In the genomic region with DNA sequence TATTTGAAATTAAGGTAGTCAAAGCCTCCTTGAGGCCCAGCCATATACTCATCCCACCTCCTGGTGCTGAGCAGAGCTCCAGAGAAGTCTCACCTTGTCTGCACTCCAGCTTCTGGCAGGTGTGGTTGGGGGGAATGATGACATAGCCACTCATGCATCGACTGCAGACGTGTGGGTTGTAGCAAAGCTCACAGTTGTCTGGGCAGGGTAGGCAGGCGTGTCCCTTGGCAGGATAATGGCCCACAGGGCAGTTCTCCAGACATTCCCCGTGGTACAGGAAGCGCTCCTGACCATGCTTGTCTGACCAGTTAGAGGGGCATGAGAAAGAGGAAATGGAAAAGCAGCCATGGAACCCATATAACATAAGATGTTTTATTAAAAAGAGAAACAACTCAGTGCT, we compare ENCODE assay signal across 23 mouse cellular contexts.
"Had no signal": no experiment of that assay in that cellular context is flagged by ENCODE, and none has a peak within 500 bp of the region (broad histone marks: within the 10 kb centered on the region; RNA-seq: fewer than 3 reads in every experiment).

No protein-coding gene starts in this region.

- H3K4me2 ChIP-seq: intestine, embryonic 15.5 days; limb, embryonic 12.5 days; limb, embryonic 15.5 days; liver, embryonic 11.5 days; lung, embryonic 14.5 days; midbrain, embryonic 12.5 days; midbrain, embryonic 15.5 days; neural tube, embryonic 12.5 days; neural tube, embryonic 15.5 days had no signal

- H3K4me3 ChIP-seq: intestine, embryonic 15.5 days; left cerebral cortex, adult 2 months; limb, embryonic 12.5 days; limb, embryonic 15.5 days; midbrain, embryonic 12.5 days; midbrain, embryonic 15.5 days; neural tube, embryonic 12.5 days; neural tube, embryonic 15.5 days had no signal

- H3K4me1 ChIP-seq: intestine, embryonic 15.5 days; limb, embryonic 12.5 days; limb, embryonic 15.5 days; midbrain, embryonic 12.5 days; midbrain, embryonic 15.5 days; neural tube, embryonic 12.5 days; neural tube, embryonic 15.5 days had no signal

- H3K9me3 ChIP-seq: intestine, embryonic 15.5 days; limb, embryonic 12.5 days; limb, embryonic 15.5 days; midbrain, embryonic 12.5 days; midbrain, embryonic 15.5 days; neural tube, embryonic 12.5 days; neural tube, embryonic 15.5 days had no signal

- H3K36me3 ChIP-seq: intestine, embryonic 15.5 days; limb, embryonic 12.5 days; limb, embryonic 15.5 days; midbrain, embryonic 12.5 days; midbrain, embryonic 15.5 days; neural tube, embryonic 12.5 days; neural tube, embryonic 15.5 days had no signal

- H3K9ac ChIP-seq: intestine, embryonic 15.5 days; limb, embryonic 12.5 days; limb, embryonic 15.5 days; liver, embryonic 14.5 days; liver, postnatal 0 days; lung, embryonic 14.5 days; midbrain, embryonic 12.5 days; midbrain, embryonic 15.5 days; neural tube, embryonic 12.5 days; neural tube, embryonic 15.5 days had no signal

- H3K27me3 ChIP-seq: intestine, embryonic 15.5 days; limb, embryonic 12.5 days; limb, embryonic 15.5 days; midbrain, embryonic 12.5 days; midbrain, embryonic 15.5 days; neural tube, embryonic 12.5 days; neural tube, embryonic 15.5 days had no signal

- H3K27ac ChIP-seq: intestine, embryonic 15.5 days; left cerebral cortex, adult 2 months; limb, embryonic 12.5 days; limb, embryonic 15.5 days; liver, embryonic 14.5 days; macrophage; midbrain, embryonic 12.5 days; midbrain, embryonic 15.5 days; neural tube, embryonic 12.5 days; neural tube, embryonic 15.5 days; stomach, postnatal 0 days had no signal

- DNase-seq: kidney, adult 18-20 months; kidney, postnatal 25 days; layer of hippocampus, postnatal 36 days; liver, postnatal 0 days; lung, embryonic 14.5 days; right cerebral cortex, postnatal 14 days; right cerebral cortex, postnatal 4 days; thymus, adult 2 months; thymus, postnatal 14 days; thymus, postnatal 4 days had no signal

- ATAC-seq: intestine, embryonic 15.5 days; liver, postnatal 0 days; lung, postnatal 0 days; midbrain, embryonic 15.5 days had no signal
